Mouse (Mus musculus): ENCODE measurements around the gene Abcc6. TPM values are rescaled to one million over a fixed set of nuclear protein-coding genes. Genes with fewer than 3 reads are reported as not detected.
A peak's percentile ranks its signal among the peaks of the same experiment; 100 is the strongest.

Abcc6 gene
- total and polyA plus RNA-seq, 3 experiments: 2.2 to 10.5 (median 6.4) TPM

DNA sequence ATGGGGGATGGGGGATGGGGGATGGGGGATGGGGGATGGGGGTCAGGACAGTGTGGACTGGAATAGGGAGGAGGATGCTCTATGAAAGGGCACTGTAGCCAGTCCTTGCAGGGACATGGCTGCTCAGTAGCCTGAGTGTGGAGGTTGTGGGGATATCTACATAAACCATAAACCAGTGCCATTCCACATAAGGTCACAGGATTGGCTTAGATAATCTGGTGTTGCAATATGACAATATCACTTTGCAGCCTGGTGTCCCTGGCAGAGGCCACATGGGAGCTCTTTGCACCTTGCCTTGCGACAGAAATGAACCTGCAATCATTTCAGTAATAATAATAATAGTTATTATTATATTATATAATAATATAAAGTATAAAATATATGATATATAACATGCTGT is 41.8 kb downstream of the Abcc6 start:
- TF ChIP-seq MAFK (IDR thresholded peaks at IDR 0.05; ENCODE audit: insufficient replicate concordance, low read length) (no peak), EP300 (IDR thresholded peaks at IDR 0.05; ENCODE audit: low read length) (no peak), TBP (conservative IDR thresholded peaks at IDR 0.05; ENCODE audit: low read depth, low read length) (no peak), HCFC1 (IDR thresholded peaks at IDR 0.05; ENCODE audit: low read depth, low read length) (no peak), MXI1 (IDR thresholded peaks at IDR 0.05; ENCODE audit: low read depth, low read length) (no peak), E2F4 (IDR thresholded peaks at IDR 0.05; ENCODE audit: insufficient replicate concordance, low read depth, low read length) (no peak), KAT2A (IDR thresholded peaks at IDR 0.05; ENCODE audit: insufficient replicate concordance, low read length) (no peak), ETS1 (conservative IDR thresholded peaks at IDR 0.05; ENCODE audit: low read depth, low read length) (no peak), ZC3H11A (IDR thresholded peaks at IDR 0.05; ENCODE audit: low read depth, low read length) (no peak)
- Histone ChIP-seq H3K79me2 (replicated peaks; ENCODE audit: control insufficient read depth, extremely low read depth, insufficient read depth, poor library complexity, severe bottlenecking) (no peaks in the 10 kb centered on the region), H3K27me3 (replicated peaks) (no peaks in the 10 kb centered on the region), H3K4me3 (replicated peaks in 1 of 3; ENCODE audit: low read depth in 2 of 3, low read length in 2 of 3, poor library complexity in 1 of 3) (no peak overlapping the region), H3K36me3 (replicated peaks in 1 of 2; ENCODE audit: control insufficient read depth in 1 of 2, insufficient read depth in 1 of 2, low read length in 1 of 2) (no peaks in the 10 kb centered on the region), H3K9ac (ENCODE audit: insufficient read depth, low read depth) (no peak overlapping the region), H3K4me2 (ENCODE audit: insufficient read depth, low read depth, poor library complexity, severe bottlenecking) (no peak overlapping the region), H3K9me3 (replicated peaks; ENCODE audit: low read length) (no peaks in the 10 kb centered on the region), H3K27ac (ENCODE audit: insufficient read depth, low read depth) (no peak overlapping the region), H3K4me1 (ENCODE audit: control insufficient read depth in 1 of 2, insufficient read depth in 2 of 2) (peaks cover 0 to 1% of the 10 kb centered on the region in 2 experiments; a peak in 1 of 4 replicates)
- no peak for DNase-seq (ENCODE audit: extremely low read depth)
- in situ Hi-C loops (cut with MboI; ENCODE audit: low pct_ligation_motif_present, low pct_unique_long_range_greater_than_20kb, low sequenced_read_pairs) (no loop called here), dilution Hi-C loops (cut with MboI; ENCODE audit: extremely low pct_ligation_motif_present, extremely low pct_unique_long_range_greater_than_20kb, low sequenced_read_pairs) (no loop called here)

DNA sequence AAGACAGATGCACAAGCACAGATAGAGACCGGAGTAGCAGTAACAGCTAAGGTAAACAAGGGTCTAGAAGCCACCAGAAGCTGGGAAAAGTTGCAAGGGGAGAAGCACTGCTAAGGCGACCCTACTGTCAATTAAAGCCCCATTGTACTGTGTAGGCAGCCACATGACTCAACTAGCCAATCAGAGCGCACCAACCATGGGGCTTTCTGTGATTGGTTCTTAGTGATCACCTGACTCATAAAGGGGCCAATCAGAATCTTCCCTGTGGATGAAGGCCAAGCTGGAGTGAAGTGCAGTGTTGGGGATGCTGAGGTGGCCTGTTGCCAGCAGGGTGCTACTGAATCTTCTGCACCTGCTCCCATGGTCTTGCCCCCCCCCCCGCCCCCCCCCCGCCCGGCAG is 43.2 kb downstream of the Abcc6 start:
- Histone ChIP-seq H3K27ac (ENCODE audit: insufficient read depth, low read depth) (no peak overlapping the region), H3K36me3 (replicated peaks in 1 of 2; ENCODE audit: control insufficient read depth in 1 of 2, insufficient read depth in 1 of 2, low read length in 1 of 2) (no peaks in the 10 kb centered on the region), H3K9ac (ENCODE audit: insufficient read depth, low read depth) (no peak overlapping the region), H3K4me3 (replicated peaks in 1 of 3; ENCODE audit: low read depth in 2 of 3, low read length in 2 of 3, poor library complexity in 1 of 3) (no peak overlapping the region), H3K4me1 (ENCODE audit: control insufficient read depth in 1 of 2, insufficient read depth in 2 of 2) (peaks cover 0 to 6% of the 10 kb centered on the region in 2 experiments; a peak in 1 of 4 replicates), H3K9me3 (replicated peaks; ENCODE audit: low read length) (no peaks in the 10 kb centered on the region), H3K4me2 (ENCODE audit: insufficient read depth, low read depth, poor library complexity, severe bottlenecking) (no peak overlapping the region), H3K79me2 (replicated peaks; ENCODE audit: control insufficient read depth, extremely low read depth, insufficient read depth, poor library complexity, severe bottlenecking) (no peaks in the 10 kb centered on the region), H3K27me3 (replicated peaks) (no peaks in the 10 kb centered on the region)
- 0 out of 2 replicates have a peak, but pooled peaks have one; percentile 28 for TF ChIP-seq MAX (IDR thresholded peaks at IDR 0.05; ENCODE audit: low read length)
- no peak for TF ChIP-seq SIN3A (IDR thresholded peaks at IDR 0.05; ENCODE audit: low read length)
- no peak for TF ChIP-seq NELFE (IDR thresholded peaks at IDR 0.05; ENCODE audit: low read depth, low read length)
- TF ChIP-seq MYC (IDR thresholded peaks at IDR 0.05; ENCODE audit: low read depth, low read length): no peak
- TF ChIP-seq TBP (conservative IDR thresholded peaks at IDR 0.05; ENCODE audit: low read depth, low read length): no peak
- no peak for TF ChIP-seq EP300 (IDR thresholded peaks at IDR 0.05; ENCODE audit: low read length)
- peak; percentile 77 for TF ChIP-seq USF1 (IDR thresholded peaks at IDR 0.05; ENCODE audit: low read depth, low read length)
- TF ChIP-seq USF2 (conservative IDR thresholded peaks at IDR 0.05; ENCODE audit: low read depth, low read length): peak; percentile 78
- dilution Hi-C loops (cut with MboI; ENCODE audit: extremely low pct_ligation_motif_present, extremely low pct_unique_long_range_greater_than_20kb, low sequenced_read_pairs) (no loop called here), in situ Hi-C loops (cut with MboI; ENCODE audit: low pct_ligation_motif_present, low pct_unique_long_range_greater_than_20kb, low sequenced_read_pairs) (no loop called here)
- peak; percentile 38 for DNase-seq (ENCODE audit: extremely low read depth)
